Mouse (Mus musculus) midbrain, embryonic 14.5 days (tissue): ENCODE data around the gene Gnai1. TPM values are rescaled to one million over a fixed set of nuclear protein-coding genes. Genes with fewer than 3 reads are reported as not detected.
A peak's percentile ranks its signal among the peaks of the same experiment; 100 is the strongest.

Experiments used
- ATAC-seq: fragments of 200-750 bp; cut with Nextera tagmentation; 2 replicates; pipeline ENCODE4 v1.8.0; 2017; ENCODE audit warnings: moderate number of reproducible peaks, moderate library complexity; ENCODE audit not compliant: low FRiP score, low TSS enrichment
- DNase-seq: peaks from one replicate; pipeline ENCODE4 v3.0.0-alpha.2; 2015
- H3K27ac ChIP-seq: fragments of 300-500 bp; sonication (generic); replicated peaks from 2 replicates; pipeline ENCODE4 v1.5.1; 2014; ENCODE audit warnings: mild to moderate bottlenecking, low read depth, low read length, moderate library complexity
- H3K27me3 ChIP-seq: fragments of 300-500 bp; sonication (generic); 2 replicates; pipeline ENCODE4 v1.6.1; 2014; ENCODE audit warnings: low read length, control low read depth, mixed read lengths; ENCODE audit not compliant: control insufficient read depth, insufficient read depth
- H3K36me3 ChIP-seq: fragments of 300-500 bp; sonication (generic); 2 replicates; pipeline ENCODE4 v1.6.1; 2014; ENCODE audit warnings: low read length, control low read depth; ENCODE audit not compliant: control insufficient read depth, insufficient read depth
- H3K4me1 ChIP-seq: fragments of 300-500 bp; sonication (generic); 2 replicates; pipeline ENCODE4 v1.6.1; 2014; ENCODE audit warnings: mild to moderate bottlenecking, antibody characterized with exemption, low read length, control low read depth; ENCODE audit not compliant: control insufficient read depth, insufficient read depth
- H3K4me2 ChIP-seq: fragments of 300-500 bp; sonication (generic); 2 replicates; pipeline ENCODE4 v1.6.1; 2014; ENCODE audit warnings: mild to moderate bottlenecking, low read length, moderate library complexity
- H3K4me3 ChIP-seq: fragments of 300-500 bp; sonication (generic); replicated peaks from 2 replicates; pipeline ENCODE4 v1.5.1; 2014; ENCODE audit warnings: low read depth, low read length
- H3K9ac ChIP-seq: fragments of 300-500 bp; sonication (generic); replicated peaks from 2 replicates; pipeline ENCODE4 v1.6.1; 2014; ENCODE audit warnings: mild to moderate bottlenecking, low read length, moderate library complexity
- H3K9me3 ChIP-seq: fragments of 300-500 bp; sonication (generic); 2 replicates; pipeline ENCODE4 v1.6.1; 2016; ENCODE audit warnings: low read length, control low read depth, mixed read lengths; ENCODE audit not compliant: control insufficient read depth
- WGBS: fragments of 180-500 bp; shearing (Covaris S2); extraction: QIAGEN DNeasy Blood & Tissue Kit; methylation state at CpG from one replicate; pipeline ENCODE4 v1.1.7; 2014; 5-methylcytosine and 5-hydroxymethylcytosine counted together
- polyA plus RNA-seq: library from polyadenylated mRNA; unstranded; fragments of >200 nt; fragmentation: Nextera tagmentation; extraction: Ambion mirVana; gene quantifications from 2 replicates; pipeline ENCODE4 v1.2.1, GENCODE M21; 2014

The Gnai1 gene
- polyA plus RNA-seq, 1 experiment from 2014 or later = 84.7 TPM

DNA sequence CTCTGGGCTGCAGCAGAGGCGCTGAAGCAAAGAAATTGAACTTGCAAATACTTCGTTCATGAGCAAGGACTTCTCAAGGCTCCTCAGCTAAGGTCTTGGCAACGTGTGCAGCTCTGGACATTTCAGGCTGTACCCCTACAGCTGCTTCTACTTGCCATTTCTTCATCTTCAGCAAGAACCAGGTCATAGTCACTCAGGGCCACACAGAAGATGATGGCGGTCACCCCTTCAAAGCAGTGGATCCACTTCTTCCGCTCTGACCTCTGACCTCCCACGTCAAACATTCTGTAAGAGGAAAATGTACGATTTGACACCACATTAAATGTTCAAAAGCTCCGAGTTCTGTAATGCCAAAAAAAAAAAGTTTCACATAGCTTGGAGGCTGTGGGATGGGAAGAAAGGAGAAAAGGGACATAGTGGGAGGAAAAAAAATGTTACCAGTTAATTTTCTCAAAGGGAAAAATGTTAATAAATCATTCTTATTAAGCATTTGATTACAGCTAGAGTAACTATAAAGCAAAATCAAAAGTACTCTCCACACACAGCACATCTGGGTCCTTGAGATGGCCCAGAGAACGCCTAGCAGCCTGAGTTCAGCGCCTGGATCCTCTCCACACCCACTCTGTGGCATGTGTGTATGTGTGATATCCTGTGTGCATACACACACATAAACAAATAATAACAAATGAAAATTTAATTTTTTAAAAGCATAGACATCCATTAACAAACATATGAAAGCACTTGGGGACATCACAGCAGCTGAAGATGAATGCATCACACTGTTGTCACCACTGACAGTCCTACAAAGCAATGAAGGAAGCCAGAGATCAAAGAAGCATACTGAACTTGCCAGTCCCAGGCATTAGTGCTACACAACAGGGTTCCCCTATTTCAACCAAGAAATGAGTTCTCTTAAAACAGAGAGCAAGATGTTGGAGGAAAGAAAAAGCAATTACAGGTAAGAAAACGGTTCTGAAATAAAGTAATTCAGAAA, 86.6 kb downstream of the Gnai1 start:
- Histone ChIP-seq H3K27ac (no peak overlapping the region), H3K4me2 (no peak overlapping the region), H3K36me3 (peaks cover 9% of the 10 kb centered on the region; the same call in 1 of the 2 replicates), H3K9ac (no peak overlapping the region), H3K4me1 (no peaks in the 10 kb centered on the region), H3K27me3 (no peaks in the 10 kb centered on the region), H3K9me3 (no peaks in the 10 kb centered on the region), H3K4me3 (no peak overlapping the region)
- no peak for ATAC-seq
- DNase-seq = no peak
- 87% methylated on average over 11 of the region's 11 CpGs for WGBS

GRCm38 (mm10) chr5:18250379-18251017, 109.7 kb downstream of the Gnai1 start:
- no peak overlapping the region for H3K9ac ChIP-seq
- DNase-seq (no peak), ATAC-seq (no peak)
- H3K27me3 ChIP-seq = no peaks in the 10 kb centered on the region
- no peaks in the 10 kb centered on the region for H3K9me3 ChIP-seq
- 90% methylated on average over 5 of the region's 5 CpGs for WGBS
- no peak overlapping the region for H3K4me2 ChIP-seq
- H3K36me3 ChIP-seq = no peaks in the 10 kb centered on the region
- H3K4me3 ChIP-seq = no peak overlapping the region
- H3K27ac ChIP-seq = no peak overlapping the region
- no peaks in the 10 kb centered on the region for H3K4me1 ChIP-seq

- DNase-seq (no peak), ATAC-seq (no peak)
- Histone ChIP-seq H3K4me3 (no peak overlapping the region), H3K27ac (no peak overlapping the region), H3K9me3 (no peaks in the 10 kb centered on the region), H3K9ac (no peak overlapping the region), H3K4me1 (no peaks in the 10 kb centered on the region), H3K27me3 (no peaks in the 10 kb centered on the region), H3K4me2 (no peak overlapping the region), H3K36me3 (no peaks in the 10 kb centered on the region)
- WGBS = 93% methylated on average over 5 of the region's 5 CpGs
These were observed 111.0 kb downstream of the Gnai1 start for GRCm38 (mm10) chr5:18249132-18249531.

DNA sequence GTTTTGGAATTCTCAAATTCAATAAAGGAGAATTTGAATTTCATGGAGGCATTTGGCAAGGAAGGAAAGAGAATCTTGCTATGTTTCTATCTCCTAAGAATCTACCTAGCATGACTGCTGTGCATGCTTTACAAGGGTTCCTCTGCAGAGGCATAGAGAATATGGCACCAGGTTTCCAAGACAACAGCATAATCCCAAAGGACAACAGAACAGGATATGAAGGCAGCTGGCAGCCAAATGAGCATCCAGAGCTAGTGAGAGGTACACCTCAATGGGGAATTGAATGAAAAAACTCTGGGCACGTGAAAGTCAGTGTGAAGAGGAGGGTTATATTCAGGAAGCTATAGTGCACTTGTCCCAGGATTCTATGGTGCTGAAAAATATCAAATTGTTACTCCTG, 130.8 kb downstream of the Gnai1 start:
- ATAC-seq = no peak
- no peaks in the 10 kb centered on the region for H3K36me3 ChIP-seq
- H3K4me3 ChIP-seq = no peak overlapping the region
- H3K4me1 ChIP-seq = no peaks in the 10 kb centered on the region
- no peak overlapping the region for H3K27ac ChIP-seq
- H3K27me3 ChIP-seq = no peaks in the 10 kb centered on the region
- 24% methylated on average over 1 of the region's 1 CpGs for WGBS
- no peak overlapping the region for H3K9ac ChIP-seq
- H3K4me2 ChIP-seq = no peak overlapping the region
- peak; percentile 59 for DNase-seq
- H3K9me3 ChIP-seq = no peaks in the 10 kb centered on the region

DNA sequence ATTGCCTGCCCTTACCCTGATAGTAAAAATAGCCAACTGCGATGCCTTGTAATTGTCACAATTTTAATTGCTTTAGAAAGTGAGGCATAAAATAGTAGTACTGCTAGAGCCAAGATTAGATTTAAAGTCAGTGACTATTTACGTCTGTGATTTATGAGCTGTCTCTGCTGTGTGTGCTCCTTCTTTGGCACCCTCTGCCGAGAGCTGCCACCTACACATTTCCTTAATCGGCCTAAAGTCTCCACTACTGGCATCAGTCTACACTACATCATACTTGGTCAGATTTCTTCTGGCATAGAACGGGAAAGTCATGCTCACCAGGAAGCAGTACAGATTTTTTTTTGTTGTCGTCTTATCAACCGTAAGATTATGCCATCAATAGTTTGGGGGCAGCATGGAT, 131.3 kb downstream of the Gnai1 start:
- no peaks in the 10 kb centered on the region for H3K36me3 ChIP-seq
- no peaks in the 10 kb centered on the region for H3K4me1 ChIP-seq
- ATAC-seq (no peak), DNase-seq (no peak)
- H3K27me3 ChIP-seq = no peaks in the 10 kb centered on the region
- WGBS = 86% methylated on average over 7 of the region's 7 CpGs
- no peak overlapping the region for H3K9ac ChIP-seq
- no peak overlapping the region for H3K27ac ChIP-seq
- H3K9me3 ChIP-seq = no peaks in the 10 kb centered on the region
- no peak overlapping the region for H3K4me3 ChIP-seq
- H3K4me2 ChIP-seq = no peak overlapping the region

- 59% methylated on average over 1 of the region's 1 CpGs for WGBS
- Histone ChIP-seq H3K4me2 (no peak overlapping the region), H3K27me3 (no peaks in the 10 kb centered on the region), H3K9ac (no peak overlapping the region), H3K36me3 (no peaks in the 10 kb centered on the region), H3K4me3 (no peak overlapping the region), H3K9me3 (no peaks in the 10 kb centered on the region), H3K27ac (no peak overlapping the region), H3K4me1 (no peaks in the 10 kb centered on the region)
- DNase-seq = peak; percentile 18
- ATAC-seq = no peak
These were observed 139.3 kb downstream of the Gnai1 start for GRCm38 (mm10) chr5:18220873-18221272.

GRCm38 (mm10) chr5:18218292-18218691, 141.9 kb downstream of the Gnai1 start:
- no peaks in the 10 kb centered on the region for H3K4me1 ChIP-seq
- H3K36me3 ChIP-seq = no peaks in the 10 kb centered on the region
- no peak overlapping the region for H3K9ac ChIP-seq
- DNase-seq (no peak), ATAC-seq (no peak)
- H3K4me2 ChIP-seq = no peak overlapping the region
- H3K4me3 ChIP-seq = no peak overlapping the region
- no peaks in the 10 kb centered on the region for H3K9me3 ChIP-seq
- H3K27me3 ChIP-seq = no peaks in the 10 kb centered on the region
- H3K27ac ChIP-seq = no peak overlapping the region
- WGBS = 86% methylated on average over 2 of the region's 2 CpGs

DNA sequence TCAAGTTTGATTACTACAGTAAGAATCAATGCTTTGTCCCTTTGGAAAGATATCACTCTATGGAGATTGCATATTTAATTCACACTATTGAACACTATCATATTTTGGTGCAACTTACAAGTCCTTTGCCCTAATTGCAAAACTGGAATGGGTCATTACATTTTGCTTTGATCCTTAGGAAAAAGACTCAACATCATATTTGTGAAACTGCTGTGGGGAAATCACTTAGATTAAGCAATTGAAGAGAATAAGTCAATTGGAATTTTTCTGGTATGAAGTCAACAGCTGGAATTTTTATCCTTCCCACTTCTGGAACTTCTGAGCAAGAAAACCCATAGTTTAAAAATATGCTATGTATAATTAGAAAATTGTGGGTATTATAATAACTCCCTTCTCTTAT, 142.3 kb downstream of the Gnai1 start:
- no peaks in the 10 kb centered on the region for H3K27me3 ChIP-seq
- no peaks in the 10 kb centered on the region for H3K9me3 ChIP-seq
- no peaks in the 10 kb centered on the region for H3K36me3 ChIP-seq
- DNase-seq (no peak), ATAC-seq (no peak)
- H3K9ac ChIP-seq = no peak overlapping the region
- H3K4me1 ChIP-seq = no peaks in the 10 kb centered on the region
- no peak overlapping the region for H3K4me3 ChIP-seq
- H3K4me2 ChIP-seq = no peak overlapping the region
- H3K27ac ChIP-seq = no peak overlapping the region
